Mouse (Mus musculus): ENCODE results near the gene Nek7.

Nek7 gene

GRCm38 (mm10) chr1:138612177-138612576 is 7.8 kb downstream of the Nek7 start:
- intact Hi-C loops (cut with DNase I): no loop called here

GRCm38 (mm10) chr1:138609176-138609575 is 10.8 kb downstream of the Nek7 start:
- intact Hi-C loops (cut with DNase I): no loop called here

GRCm38 (mm10) chr1:138608336-138608735 is 11.6 kb downstream of the Nek7 start:
- intact Hi-C loops (cut with DNase I): no loop called here

GRCm38 (mm10) chr1:138607862-138608261 is 12.1 kb downstream of the Nek7 start:
- intact Hi-C loops (cut with DNase I): no loop called here

- intact Hi-C loops (cut with DNase I): no loop called here
Measured at GRCm38 (mm10) chr1:138606771-138607170, 13.2 kb downstream of the Nek7 start.

GRCm38 (mm10) chr1:138604736-138605135 is 15.2 kb downstream of the Nek7 start:
- intact Hi-C loops (cut with DNase I): no loop called here

GRCm38 (mm10) chr1:138603974-138604373 is 16.0 kb downstream of the Nek7 start:
- intact Hi-C loops (cut with DNase I): no loop called here

- intact Hi-C loops (cut with DNase I): no loop called here
Measured at GRCm38 (mm10) chr1:138598087-138598486, 21.9 kb downstream of the Nek7 start.

GRCm38 (mm10) chr1:138596127-138596706 is 23.7 kb downstream of the Nek7 start:
- intact Hi-C loops (cut with DNase I): no loop called here

GRCm38 (mm10) chr1:138594910-138595309 is 25.0 kb downstream of the Nek7 start:
- intact Hi-C loops (cut with DNase I): no loop called here

GRCm38 (mm10) chr1:138593922-138594321 is 26.0 kb downstream of the Nek7 start:
- intact Hi-C loops (cut with DNase I): no loop called here

- intact Hi-C loops (cut with DNase I): no loop called here
Measured at GRCm38 (mm10) chr1:138592466-138592865, 27.5 kb downstream of the Nek7 start.

- intact Hi-C loops (cut with DNase I): no loop called here
Measured at GRCm38 (mm10) chr1:138590451-138591022, 29.4 kb downstream of the Nek7 start.

- intact Hi-C loops (cut with DNase I): no loop called here
Measured at GRCm38 (mm10) chr1:138589126-138589525, 30.8 kb downstream of the Nek7 start.

GRCm38 (mm10) chr1:138587812-138588211 is 32.1 kb downstream of the Nek7 start:
- intact Hi-C loops (cut with DNase I): no loop called here

GRCm38 (mm10) chr1:138586891-138587290 is 33.0 kb downstream of the Nek7 start:
- intact Hi-C loops (cut with DNase I): no loop called here

GRCm38 (mm10) chr1:138584423-138585013 is 35.4 kb downstream of the Nek7 start:
- intact Hi-C loops (cut with DNase I): no loop called here

GRCm38 (mm10) chr1:138582225-138582624 is 37.7 kb downstream of the Nek7 start:
- intact Hi-C loops (cut with DNase I): no loop called here

GRCm38 (mm10) chr1:138579822-138580492 is 40.0 kb downstream of the Nek7 start:
- intact Hi-C loops (cut with DNase I): no loop called here

GRCm38 (mm10) chr1:138579207-138579606 is 40.7 kb downstream of the Nek7 start:
- intact Hi-C loops (cut with DNase I): no loop called here

- intact Hi-C loops (cut with DNase I): no loop called here
Measured at GRCm38 (mm10) chr1:138576803-138577202, 43.1 kb downstream of the Nek7 start.

GRCm38 (mm10) chr1:138576066-138576697 is 43.8 kb downstream of the Nek7 start:
- intact Hi-C loops (cut with DNase I): no loop called here

Measured in adrenal gland (tissue).